Mouse (Mus musculus): Measurements from ENCODE around the gene Rab24.

DNA sequence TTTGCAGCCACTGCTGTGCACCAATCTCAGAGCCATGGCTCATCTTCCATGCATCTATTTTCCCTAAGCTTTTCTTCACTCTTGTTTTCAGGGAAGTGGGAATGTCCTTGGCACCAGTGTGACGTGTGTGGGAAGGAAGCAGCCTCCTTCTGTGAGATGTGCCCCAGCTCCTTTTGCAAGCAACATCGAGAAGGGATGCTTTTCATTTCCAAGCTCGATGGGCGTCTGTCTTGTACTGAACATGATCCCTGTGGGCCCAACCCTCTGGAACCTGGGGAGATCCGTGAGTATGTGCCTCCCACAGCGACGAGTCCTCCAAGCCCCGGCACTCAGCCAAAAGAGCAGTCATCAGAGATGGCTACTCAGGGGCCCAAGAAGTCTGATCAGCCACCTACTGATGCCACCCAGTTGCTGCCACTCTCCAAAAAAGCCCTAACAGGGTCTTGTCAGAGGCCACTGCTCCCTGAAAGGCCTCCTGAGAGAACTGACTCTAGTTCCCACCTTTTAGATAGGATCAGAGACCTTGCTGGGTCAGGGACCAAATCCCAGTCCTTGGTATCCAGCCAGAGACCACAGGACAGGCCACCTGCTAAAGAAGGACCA, 9.6 kb downstream of the Rab24 start:
- TF ChIP-seq CTCF (IDR thresholded peaks at IDR 0.05; ENCODE audit: low read depth) (no peak), EP300 (optimal IDR thresholded peaks at IDR 0.05) (no peak)
